Mouse (Mus musculus) kidney, embryonic 15.5 days (tissue): ENCODE measurements at regions not wholly inside any gene's neighbourhood (a gene's known extent, or its start where the extent isn't known, plus 50 kb on each side); places are given as distances from the start of the nearest gene placed in this dataset.

Experiments used
- ATAC-seq: fragments of 200-750 bp; cut with Nextera tagmentation; replicated peaks from 2 replicates; pipeline ENCODE4 v1.8.0; 2017; ENCODE audit warnings: moderate TSS enrichment; ENCODE audit not compliant: low FRiP score
- H3K27ac ChIP-seq: fragments of 300-500 bp; sonication (generic); 2 replicates; pipeline ENCODE4 v1.5.1; 2015; ENCODE audit warnings: mild to moderate bottlenecking, inconsistent platforms
- H3K27me3 ChIP-seq: fragments of 300-500 bp; sonication (generic); 2 replicates; pipeline ENCODE4 v1.6.1; 2015; ENCODE audit warnings: inconsistent platforms
- H3K36me3 ChIP-seq: fragments of 300-500 bp; sonication (generic); 2 replicates; pipeline ENCODE4 v1.6.1; 2015; ENCODE audit warnings: inconsistent platforms
- H3K4me1 ChIP-seq: fragments of 300-500 bp; sonication (generic); 2 replicates; pipeline ENCODE4 v1.6.1; 2015; ENCODE audit warnings: inconsistent platforms
- H3K4me2 ChIP-seq: fragments of 300-500 bp; sonication (generic); 2 replicates; pipeline ENCODE4 v1.6.1; 2015; ENCODE audit warnings: moderate library complexity, mild to moderate bottlenecking, inconsistent platforms
- H3K4me3 ChIP-seq: fragments of 300-500 bp; sonication (generic); replicated peaks from 2 replicates; pipeline ENCODE4 v1.5.1; 2015; ENCODE audit warnings: mild to moderate bottlenecking, inconsistent platforms
- H3K9ac ChIP-seq: fragments of 300-500 bp; sonication (generic); 2 replicates; pipeline ENCODE4 v1.6.1; 2015; ENCODE audit warnings: mild to moderate bottlenecking, inconsistent platforms
- H3K9me3 ChIP-seq: fragments of 300-500 bp; sonication (generic); replicated peaks from 2 replicates; pipeline ENCODE4 v1.6.1; 2016; ENCODE audit warnings: inconsistent platforms
- WGBS: fragments of 180-500 bp; shearing (Covaris S2); methylation state at CpG from one replicate; pipeline ENCODE4 v1.1.7; 2015; ENCODE audit warnings: mixed read lengths; 5-methylcytosine and 5-hydroxymethylcytosine counted together

GRCm38 (mm10) chr12:71370091-71370490 lies 60.4 kb downstream of the Dact1 start:
- H3K4me3 ChIP-seq, result no peak overlapping the region
- no peaks in the 10 kb centered on the region for H3K36me3 ChIP-seq
- H3K4me1 ChIP-seq, result peaks cover 19% of the 10 kb centered on the region
- WGBS, result 55% methylated on average over 5 of the region's 5 CpGs
- no peak overlapping the region for H3K4me2 ChIP-seq
- no peaks in the 10 kb centered on the region for H3K27me3 ChIP-seq
- H3K9ac ChIP-seq, result no peak overlapping the region
- H3K27ac ChIP-seq, result no peak overlapping the region
- no peaks in the 10 kb centered on the region for H3K9me3 ChIP-seq
- ATAC-seq, result no peak

- 75% methylated on average over 5 of the region's 5 CpGs for WGBS
- Histone ChIP-seq H3K36me3 (no peaks in the 10 kb centered on the region), H3K4me1 (peaks cover 22% of the 10 kb centered on the region), H3K27me3 (no peaks in the 10 kb centered on the region), H3K9ac (no peak overlapping the region), H3K4me3 (no peak overlapping the region), H3K4me2 (no peak overlapping the region), H3K27ac (no peak overlapping the region), H3K9me3 (no peaks in the 10 kb centered on the region)
- ATAC-seq, result no peak
These were observed 62.3 kb downstream of the Dact1 start for GRCm38 (mm10) chr12:71371948-71372347.

DNA sequence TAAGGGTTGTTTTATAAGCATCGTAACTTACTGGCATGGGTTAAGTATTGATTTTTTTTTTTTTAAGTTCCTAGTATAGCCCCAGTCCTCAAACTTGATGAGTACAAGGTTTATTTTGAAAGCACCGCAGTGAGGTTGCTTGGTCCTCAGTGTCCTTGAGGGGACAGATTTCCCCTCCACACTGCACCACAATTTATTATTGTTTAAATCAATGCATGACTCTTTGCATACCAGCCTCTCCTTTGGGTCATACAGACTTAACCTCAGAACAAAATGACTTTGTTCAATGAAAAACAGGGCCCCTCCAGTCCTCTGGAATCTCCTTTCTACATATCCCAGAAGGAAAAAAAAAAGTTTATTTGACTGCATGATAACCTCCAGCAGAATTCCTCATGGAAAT lies 63.9 kb downstream of the Dact1 start:
- Histone ChIP-seq H3K9ac (no peak overlapping the region), H3K9me3 (no peaks in the 10 kb centered on the region), H3K4me3 (no peak overlapping the region), H3K4me2 (no peak overlapping the region), H3K4me1 (peaks cover 26% of the 10 kb centered on the region), H3K36me3 (no peaks in the 10 kb centered on the region), H3K27ac (0 out of 2 replicates have a peak overlapping the region, but pooled peaks have one; percentile 22), H3K27me3 (no peaks in the 10 kb centered on the region)
- WGBS, result 45% methylated on average over 2 of the region's 2 CpGs
- ATAC-seq, result no peak

DNA sequence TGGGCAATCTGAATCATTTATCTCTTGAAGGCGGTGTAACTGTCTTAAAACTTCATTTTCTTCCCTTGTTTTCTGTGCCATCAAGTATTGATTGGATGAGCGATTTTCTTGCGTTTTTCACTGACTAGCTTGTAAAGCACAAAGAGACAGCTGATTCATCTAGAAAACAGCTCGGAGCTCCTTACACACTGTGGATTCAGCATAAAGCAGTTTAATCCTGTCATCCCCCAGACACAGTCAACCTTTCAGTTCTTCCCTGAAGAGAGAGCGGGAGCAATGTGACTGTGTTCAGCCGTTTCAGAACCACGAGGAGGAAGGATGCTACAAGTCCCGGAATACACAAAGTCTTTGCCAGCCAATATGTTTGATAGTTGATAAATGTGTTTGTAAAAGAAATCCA lies 66.8 kb downstream of the Dact1 start:
- H3K4me1 ChIP-seq, result peaks cover 26% of the 10 kb centered on the region
- H3K9ac ChIP-seq, result no peak overlapping the region
- H3K27ac ChIP-seq, result peak overlapping the region; percentile 78
- peak; percentile 35; the same call in 1 of the 2 replicates for ATAC-seq
- H3K9me3 ChIP-seq, result no peaks in the 10 kb centered on the region
- peak overlapping the region; percentile 54 for H3K4me2 ChIP-seq
- no peaks in the 10 kb centered on the region for H3K36me3 ChIP-seq
- peak overlapping the region; percentile 37 for H3K4me3 ChIP-seq
- 31% methylated on average over 8 of the region's 8 CpGs for WGBS
- no peaks in the 10 kb centered on the region for H3K27me3 ChIP-seq

DNA sequence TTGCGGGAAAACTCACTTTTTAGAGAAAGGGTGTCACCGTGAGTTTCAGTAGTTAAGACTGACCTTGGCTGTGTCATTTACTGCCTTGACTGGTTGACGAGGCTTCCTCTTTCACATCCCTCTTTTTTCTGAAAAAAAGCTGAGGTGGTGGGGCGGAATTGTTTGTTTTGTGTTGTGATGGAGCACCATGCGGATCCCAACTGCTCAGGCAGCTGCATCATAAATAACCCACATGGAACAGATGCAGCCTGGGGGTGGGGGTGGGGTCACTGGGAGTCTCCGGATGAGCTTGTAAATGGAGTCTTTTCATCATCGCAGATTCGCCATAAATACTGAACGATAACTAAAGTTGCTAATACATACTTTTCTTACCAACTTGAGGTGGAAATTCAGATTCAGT lies 67.3 kb downstream of the Dact1 start:
- peak; percentile 78; the same call in 1 of the 2 replicates for ATAC-seq
- Histone ChIP-seq H3K9ac (0 out of 2 replicates have a peak overlapping the region, but pooled peaks have one; percentile 16), H3K4me1 (peaks cover 26% of the 10 kb centered on the region), H3K36me3 (no peaks in the 10 kb centered on the region), H3K27me3 (no peaks in the 10 kb centered on the region), H3K9me3 (no peaks in the 10 kb centered on the region), H3K27ac (peak overlapping the region; percentile 78), H3K4me3 (peak overlapping the region; percentile 37), H3K4me2 (peak overlapping the region; percentile 54)
- WGBS, result 7% methylated on average over 9 of the region's 9 CpGs

- Histone ChIP-seq H3K4me2 (no peak overlapping the region), H3K9ac (no peak overlapping the region), H3K9me3 (no peaks in the 10 kb centered on the region), H3K36me3 (no peaks in the 10 kb centered on the region), H3K4me3 (no peak overlapping the region), H3K4me1 (peaks cover 18% of the 10 kb centered on the region), H3K27ac (no peak overlapping the region), H3K27me3 (no peaks in the 10 kb centered on the region)
- no peak for ATAC-seq
- WGBS, result 92% methylated on average over 8 of the region's 8 CpGs
These were observed 70.1 kb downstream of the Dact1 start for GRCm38 (mm10) chr12:71379626-71380423.

DNA sequence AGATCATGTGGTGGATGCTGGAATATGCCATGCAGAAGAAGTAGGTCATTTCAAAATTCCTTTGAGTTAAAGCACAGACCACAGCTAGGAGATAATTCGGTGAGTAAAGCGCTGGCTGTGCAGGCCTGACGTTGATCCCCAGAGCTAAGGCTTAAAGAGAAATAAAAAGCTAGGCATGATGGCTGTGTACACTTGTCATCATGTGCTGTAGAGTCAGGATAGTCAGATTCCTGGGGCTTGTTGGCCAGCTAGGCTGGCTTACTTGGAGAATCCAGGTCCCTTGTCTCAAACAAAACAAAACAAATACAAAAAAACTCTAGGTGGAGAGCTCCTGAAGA lies 70.7 kb downstream of the Dact1 start:
- WGBS, result 90% methylated on average over 3 of the region's 3 CpGs
- Histone ChIP-seq H3K4me2 (no peak overlapping the region), H3K36me3 (no peaks in the 10 kb centered on the region), H3K9ac (no peak overlapping the region), H3K27ac (no peak overlapping the region), H3K4me1 (peaks cover 15% of the 10 kb centered on the region), H3K27me3 (no peaks in the 10 kb centered on the region), H3K4me3 (no peak overlapping the region), H3K9me3 (no peaks in the 10 kb centered on the region)
- no peak for ATAC-seq

- no peak overlapping the region for H3K27ac ChIP-seq
- WGBS, result 72% methylated on average over 3 of the region's 3 CpGs
- no peaks in the 10 kb centered on the region for H3K36me3 ChIP-seq
- no peak overlapping the region for H3K9ac ChIP-seq
- no peaks in the 10 kb centered on the region for H3K27me3 ChIP-seq
- no peak overlapping the region for H3K4me2 ChIP-seq
- H3K4me1 ChIP-seq, result no peaks in the 10 kb centered on the region
- no peak for ATAC-seq
- no peak overlapping the region for H3K4me3 ChIP-seq
- no peaks in the 10 kb centered on the region for H3K9me3 ChIP-seq
These were observed 76.6 kb downstream of the Dact1 start for GRCm38 (mm10) chr12:71386251-71386650.

DNA sequence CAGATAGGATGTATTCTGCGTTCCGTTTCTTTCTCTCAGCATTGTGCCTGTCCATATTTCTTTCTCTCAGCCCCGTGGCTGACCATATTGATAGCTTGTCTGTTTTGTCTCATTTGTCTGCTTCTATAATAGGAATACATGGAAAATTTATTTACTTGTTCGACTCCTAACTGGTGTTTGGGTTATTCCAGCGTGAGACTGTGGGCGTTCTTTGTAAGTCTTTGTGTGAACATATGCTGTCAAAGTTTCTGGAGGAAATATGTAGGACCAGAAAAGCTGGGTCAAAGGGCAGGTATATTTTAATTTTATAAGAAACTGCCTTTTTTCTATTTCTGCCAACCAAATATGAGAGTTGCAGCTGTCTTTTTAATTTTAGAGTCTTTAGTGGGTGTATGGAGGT lies 81.8 kb downstream of the Dact1 start:
- H3K27ac ChIP-seq, result no peak overlapping the region
- H3K9me3 ChIP-seq, result no peaks in the 10 kb centered on the region
- H3K36me3 ChIP-seq, result no peaks in the 10 kb centered on the region
- no peak overlapping the region for H3K9ac ChIP-seq
- no peak overlapping the region for H3K4me3 ChIP-seq
- no peak for ATAC-seq
- H3K27me3 ChIP-seq, result no peaks in the 10 kb centered on the region
- H3K4me2 ChIP-seq, result no peak overlapping the region
- H3K4me1 ChIP-seq, result 0 out of 2 replicates have a peak, but pooled peaks cover 4% of the 10 kb centered on the region
- 65% methylated on average over 6 of the region's 6 CpGs for WGBS

- 62% methylated on average over 1 of the region's 1 CpGs for WGBS
- Histone ChIP-seq H3K4me2 (no peak overlapping the region), H3K4me3 (no peak overlapping the region), H3K27ac (no peak overlapping the region), H3K9ac (no peak overlapping the region), H3K36me3 (no peaks in the 10 kb centered on the region), H3K27me3 (no peaks in the 10 kb centered on the region), H3K9me3 (no peaks in the 10 kb centered on the region), H3K4me1 (0 out of 2 replicates have a peak, but pooled peaks cover 4% of the 10 kb centered on the region)
- ATAC-seq, result no peak
These were observed 84.1 kb downstream of the Dact1 start for GRCm38 (mm10) chr12:71393752-71394151.

DNA sequence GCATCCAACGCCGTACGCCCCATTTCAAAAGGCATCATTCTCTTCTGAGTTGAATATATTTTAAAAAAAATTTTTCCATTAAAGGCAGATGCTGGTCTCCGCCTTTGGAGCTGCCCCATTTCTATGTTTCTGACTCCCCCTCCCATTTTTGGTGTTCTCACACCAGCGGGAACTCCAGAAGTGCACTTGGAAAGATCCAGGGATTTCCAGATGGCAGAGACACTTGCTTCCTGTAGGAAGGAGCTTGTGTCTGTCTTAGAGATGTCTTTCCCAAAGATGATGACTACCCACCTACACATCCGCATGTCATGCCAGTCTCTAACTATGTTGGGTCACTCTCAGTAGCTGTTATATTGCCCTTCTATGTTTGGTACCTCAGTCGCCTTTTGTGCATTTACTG lies 87.8 kb downstream of the Dact1 start:
- H3K36me3 ChIP-seq, result no peaks in the 10 kb centered on the region
- no peak overlapping the region for H3K4me2 ChIP-seq
- H3K4me1 ChIP-seq, result peaks cover 8% of the 10 kb centered on the region; the same call in 1 of the 2 replicates
- H3K4me3 ChIP-seq, result no peak overlapping the region
- ATAC-seq, result no peak
- no peak overlapping the region for H3K9ac ChIP-seq
- H3K9me3 ChIP-seq, result no peaks in the 10 kb centered on the region
- H3K27me3 ChIP-seq, result no peaks in the 10 kb centered on the region
- no peak overlapping the region for H3K27ac ChIP-seq
- 90% methylated on average over 7 of the region's 7 CpGs for whole genome bisulfite sequencing

GRCm38 (mm10) chr12:71398701-71399100 lies 89.0 kb downstream of the Dact1 start:
- ATAC-seq, result no peak
- Histone ChIP-seq H3K9me3 (no peaks in the 10 kb centered on the region), H3K27ac (no peak overlapping the region), H3K9ac (no peak overlapping the region), H3K4me3 (no peak overlapping the region), H3K4me2 (no peak overlapping the region), H3K27me3 (no peaks in the 10 kb centered on the region), H3K4me1 (peaks cover 8% of the 10 kb centered on the region; the same call in 1 of the 2 replicates), H3K36me3 (no peaks in the 10 kb centered on the region)
- WGBS, result 85% methylated on average over 3 of the region's 3 CpGs

GRCm38 (mm10) chr12:71400201-71400600 lies 90.5 kb downstream of the Dact1 start:
- Histone ChIP-seq H3K4me1 (peaks cover 4% of the 10 kb centered on the region; the same call in 1 of the 2 replicates), H3K4me2 (no peak overlapping the region), H3K27me3 (no peaks in the 10 kb centered on the region), H3K9ac (no peak overlapping the region), H3K9me3 (no peaks in the 10 kb centered on the region), H3K27ac (no peak overlapping the region), H3K36me3 (no peaks in the 10 kb centered on the region), H3K4me3 (no peak overlapping the region)
- no peak for ATAC-seq
- WGBS, result 89% methylated on average over 6 of the region's 6 CpGs
